In genomic region chr4:134767426-134768225, GRCm38 (mm10) we compare ENCODE assay signal across 8 mouse cellular contexts. TPM values are rescaled to one million over a fixed set of nuclear protein-coding genes. Genes with fewer than 3 reads are reported as not detected.
DNase-seq lines count a peak whose midpoint lies in the region; ATAC-seq and TF ChIP-seq lines count a peak whose summit lies in the region.

TSS of gene Ldlrap1 (minus strand) at chr4:134768024.

- no peaks in the 10 kb centered on the region for H3K9me3 ChIP-seq in embryonic facial prominence, embryonic 12.5 days
- H3K9me3 ChIP-seq in heart, embryonic 10.5 days, result no peaks in the 10 kb centered on the region
- H3K9me3 ChIP-seq in kidney, embryonic 14.5 days (ENCODE audit: control insufficient read depth, low read length), result no peaks in the 10 kb centered on the region
- H3K9me3 ChIP-seq in lung, embryonic 14.5 days (ENCODE audit: low read depth, low read length), result no peaks in the 10 kb centered on the region

- H3K9ac ChIP-seq in embryonic facial prominence, embryonic 12.5 days, result peak within 1 kb of the TSS; percentile 83
- peak within 1 kb of the TSS; percentile 68 for H3K9ac ChIP-seq in kidney, embryonic 14.5 days (ENCODE audit: low read depth, low read length)
- peak within 1 kb of the TSS; percentile 77 for H3K9ac ChIP-seq in lung, embryonic 14.5 days

- peaks cover 31% of the 10 kb centered on the region for H3K79me3 ChIP-seq in C2C12 (ENCODE audit: low read depth)

- DNase-seq in adrenal gland, adult 8-10 months, result peak; percentile 76
- DNase-seq in heart, embryonic 10.5 days (ENCODE audit: low spot score), result peak; percentile 87
- DNase-seq in lung, embryonic 14.5 days, result peak; percentile 92
- peak; percentile 78 for DNase-seq in thymus, postnatal 0 days (ENCODE audit: low spot score)

- H3K27ac ChIP-seq in embryonic facial prominence, embryonic 12.5 days, result peak within 1 kb of the TSS; percentile 60; the same call in 1 of the 2 replicates
- H3K27ac ChIP-seq in heart, embryonic 10.5 days, result peak within 1 kb of the TSS; percentile 95
- H3K27ac ChIP-seq in kidney, embryonic 14.5 days (ENCODE audit: low read depth, low read length), result no peak within 1 kb of the TSS
- H3K27ac ChIP-seq in lung, embryonic 14.5 days (ENCODE audit: low read depth), result peak within 1 kb of the TSS; percentile 19; the same call in 1 of the 2 replicates

- H3K36me3 ChIP-seq in C2C12 (ENCODE audit: control insufficient read depth, insufficient read depth), result no peaks in the 10 kb centered on the region
- no peaks in the 10 kb centered on the region for H3K36me3 ChIP-seq in embryonic facial prominence, embryonic 12.5 days
- no peaks in the 10 kb centered on the region for H3K36me3 ChIP-seq in heart, embryonic 10.5 days
- no peaks in the 10 kb centered on the region for H3K36me3 ChIP-seq in kidney, embryonic 14.5 days (ENCODE audit: control insufficient read depth, insufficient read depth, low read length)
- no peaks in the 10 kb centered on the region for H3K36me3 ChIP-seq in lung, embryonic 14.5 days (ENCODE audit: insufficient read depth)

- peak within 1 kb of the TSS; percentile 87 for H3ac ChIP-seq in C2C12 (ENCODE audit: control insufficient read depth, insufficient read length, low read depth)

- peak within 1 kb of the TSS; percentile 82 for H3K4me3 ChIP-seq in C2C12 (ENCODE audit: insufficient read depth, poor library complexity, severe bottlenecking)
- H3K4me3 ChIP-seq in embryonic facial prominence, embryonic 12.5 days, result peak within 1 kb of the TSS; percentile 79
- H3K4me3 ChIP-seq in heart, embryonic 10.5 days, result peak within 1 kb of the TSS; percentile 95
- H3K4me3 ChIP-seq in kidney, embryonic 14.5 days (ENCODE audit: low read length), result peak within 1 kb of the TSS; percentile 67
- peak within 1 kb of the TSS; percentile 74 for H3K4me3 ChIP-seq in lung, embryonic 14.5 days (ENCODE audit: low read depth, low read length)

- peaks cover 20% of the 10 kb centered on the region for H3K4me1 ChIP-seq in embryonic facial prominence, embryonic 12.5 days
- peaks cover 61% of the 10 kb centered on the region for H3K4me1 ChIP-seq in heart, embryonic 10.5 days
- H3K4me1 ChIP-seq in kidney, embryonic 14.5 days (ENCODE audit: control insufficient read depth, insufficient read depth, low read length), result peaks cover 33% of the 10 kb centered on the region
- peaks cover 29% of the 10 kb centered on the region for H3K4me1 ChIP-seq in lung, embryonic 14.5 days (ENCODE audit: insufficient read depth)

- H3K79me2 ChIP-seq in C2C12 (ENCODE audit: control insufficient read depth, insufficient read depth), result peaks cover 51% of the 10 kb centered on the region

- no peaks in the 10 kb centered on the region for H3K27me3 ChIP-seq in C2C12 (ENCODE audit: control insufficient read depth, insufficient read depth, insufficient read length)
- peaks cover 12% of the 10 kb centered on the region for H3K27me3 ChIP-seq in embryonic facial prominence, embryonic 12.5 days
- peaks cover 17% of the 10 kb centered on the region for H3K27me3 ChIP-seq in heart, embryonic 10.5 days (ENCODE audit: insufficient read depth, poor library complexity, severe bottlenecking)
- H3K27me3 ChIP-seq in kidney, embryonic 14.5 days (ENCODE audit: control insufficient read depth, insufficient read depth, low read length), result 0 out of 2 replicates have a peak, but pooled peaks cover 4% of the 10 kb centered on the region
- H3K27me3 ChIP-seq in lung, embryonic 14.5 days (ENCODE audit: insufficient read depth, low read length), result no peaks in the 10 kb centered on the region

- H3K4me2 ChIP-seq in embryonic facial prominence, embryonic 12.5 days (replicated peaks), result peak within 1 kb of the TSS; percentile 95
- H3K4me2 ChIP-seq in kidney, embryonic 14.5 days (replicated peaks; ENCODE audit: low read depth, low read length), result peak within 1 kb of the TSS; percentile 86
- peak within 1 kb of the TSS; percentile 95 for H3K4me2 ChIP-seq in lung, embryonic 14.5 days

- ATAC-seq in embryonic facial prominence, embryonic 12.5 days (ENCODE audit: insufficient number of reproducible peaks, insufficient read depth, low FRiP score, low TSS enrichment), result peak; percentile 50
- ATAC-seq in kidney, embryonic 14.5 days (ENCODE audit: low FRiP score, low TSS enrichment), result peak; percentile 80
- ATAC-seq in lung, embryonic 14.5 days (ENCODE audit: insufficient read depth), result peak; percentile 79
- ATAC-seq in neutrophil, adult 5-6 weeks (ENCODE audit: extremely low read depth, insufficient number of reproducible peaks, low FRiP score, poor library complexity, severe bottlenecking), result peak; percentile 69

- TF ChIP-seq CTCF in C2C12 (IDR thresholded peaks at IDR 0.05; ENCODE audit: control insufficient read depth, insufficient read depth, insufficient read length), result no peak
- no peak for TF ChIP-seq CTCF in lung, embryonic 14.5 days (IDR thresholded peaks at IDR 0.05; ENCODE audit: low read depth)

- under 1% methylated on average over 70 of the region's 80 CpGs for WGBS in embryonic facial prominence, embryonic 12.5 days
- under 1% methylated on average over 77 of the region's 80 CpGs for WGBS in heart, embryonic 10.5 days
- WGBS in kidney, embryonic 14.5 days, result under 1% methylated on average over 57 of the region's 80 CpGs
- WGBS in lung, embryonic 14.5 days, result under 1% methylated on average over 78 of the region's 80 CpGs

TF ChIP-seq in C2C12, 6 proteins besides CTCF, POLR2A, EP300 and RAD21:
- TF ChIP-seq MYOD1 (IDR thresholded peaks at IDR 0.05; ENCODE audit: control insufficient read depth, insufficient read length, low read depth) (no peak), USF1 (IDR thresholded peaks at IDR 0.05; ENCODE audit: low read depth) (no peak), MAX (IDR thresholded peaks at IDR 0.05) (no peak), CEBPB (IDR thresholded peaks at IDR 0.05; ENCODE audit: low read depth) (no peak), MYOG (IDR thresholded peaks at IDR 0.05; ENCODE audit: control insufficient read depth, extremely low read depth, insufficient read length) (no peak), FOSL1 (IDR thresholded peaks at IDR 0.05; ENCODE audit: insufficient read depth, low read length, poor library complexity, severe bottlenecking) (no peak)

RNA-seq across cellular contexts. Expression of gene Ldlrap1, which starts in this region (rescaled TPM):
- 30.8 TPM for polyA plus RNA-seq in C2C12 (2012; fragmentation: generic; extraction: Trizol)
- 10 to 100 TPM; 46.7 to 49.4 (median 48.4) TPM for total RNA-seq in adrenal gland, adult 8-10 months (2022)
- 21.8 and 23.2 TPM in 2 replicates for polyA plus RNA-seq in embryonic facial prominence, embryonic 12.5 days (2016; fragmentation: Nextera tagmentation; extraction: Ambion mirVana)
- 17.6 and 17.8 TPM in 2 replicates for polyA plus RNA-seq in heart, embryonic 10.5 days (2016; fragmentation: Nextera tagmentation; extraction: Ambion mirVana)
- polyA plus RNA-seq in kidney, embryonic 14.5 days (2014; fragmentation: Nextera tagmentation; extraction: Ambion mirVana), result 10.7 and 19.9 TPM in 2 replicates
- polyA plus RNA-seq in lung, embryonic 14.5 days (2014; fragmentation: Nextera tagmentation; extraction: Ambion mirVana), result 21.2 and 22.2 TPM in 2 replicates
- 25.7 and 27.0 TPM in 2 replicates for total RNA-seq in neutrophil, adult 5-6 weeks (2017)
- 16.1 and 16.6 TPM in 2 replicates for polyA plus RNA-seq in thymus, postnatal 0 days (2015; fragmentation: Nextera tagmentation; extraction: Ambion mirVana)
